Mouse (Mus musculus) kidney, embryonic 16.5 days (tissue): ENCODE measurements around the gene Plcb1. TPM values are rescaled to one million over a fixed set of nuclear protein-coding genes. Genes with fewer than 3 reads are reported as not detected.
A peak's percentile ranks its signal among the peaks of the same experiment; 100 is the strongest.

Experiments
- ATAC-seq: fragments of 200-750 bp; cut with Nextera tagmentation; 2 replicates; pipeline ENCODE4 v1.8.0; 2017; ENCODE audit warnings: moderate TSS enrichment; ENCODE audit not compliant: low FRiP score, low TSS enrichment
- H3K27ac ChIP-seq: fragments of 300-500 bp; sonication (generic); 2 replicates; pipeline ENCODE4 v1.5.1; 2014; ENCODE audit warnings: low read length
- H3K27me3 ChIP-seq: fragments of 300-500 bp; sonication (generic); 2 replicates; pipeline ENCODE4 v1.6.1; 2014; ENCODE audit warnings: low read length, control low read depth, mixed read lengths; ENCODE audit not compliant: insufficient read depth
- H3K36me3 ChIP-seq: fragments of 300-500 bp; sonication (generic); 2 replicates; pipeline ENCODE4 v1.6.1; 2014; ENCODE audit warnings: low read length, control low read depth, mixed read lengths; ENCODE audit not compliant: insufficient read depth
- H3K4me1 ChIP-seq: fragments of 300-500 bp; sonication (generic); 2 replicates; pipeline ENCODE4 v1.6.1; 2014; ENCODE audit warnings: low read length, control low read depth, mixed read lengths; ENCODE audit not compliant: insufficient read depth
- H3K4me2 ChIP-seq: fragments of 300-500 bp; sonication (generic); replicated peaks from 2 replicates; pipeline ENCODE4 v1.6.1; 2014; ENCODE audit warnings: low read depth, low read length
- H3K4me3 ChIP-seq: fragments of 300-500 bp; sonication (generic); 2 replicates; pipeline ENCODE4 v1.5.1; 2014; ENCODE audit warnings: mild to moderate bottlenecking, low read length
- H3K9ac ChIP-seq: fragments of 300-500 bp; sonication (generic); replicated peaks from 2 replicates; pipeline ENCODE4 v1.6.1; 2014; ENCODE audit warnings: low read length
- H3K9me3 ChIP-seq: fragments of 300-500 bp; sonication (generic); 2 replicates; pipeline ENCODE4 v1.6.1; 2016; ENCODE audit warnings: low read length, control low read depth
- WGBS: fragments of 180-500 bp; shearing (Covaris S2); extraction: QIAGEN DNeasy Blood & Tissue Kit; methylation state at CpG from one replicate; pipeline ENCODE4 v1.1.7; 2014; 5-methylcytosine and 5-hydroxymethylcytosine counted together
- polyA plus RNA-seq: library from polyadenylated mRNA; unstranded; fragments of >200 nt; fragmentation: Nextera tagmentation; extraction: Ambion mirVana; gene quantifications from 2 replicates; pipeline ENCODE4 v1.2.1, GENCODE M21; 2015

Gene Plcb1
- polyA plus RNA-seq, 1 experiment from 2014 or later = 20.3 TPM

- H3K9me3 ChIP-seq = no peaks in the 10 kb centered on the region
- H3K27ac ChIP-seq = no peak overlapping the region
- H3K9ac ChIP-seq = no peak overlapping the region
- H3K4me2 ChIP-seq = no peak overlapping the region
- H3K4me1 ChIP-seq = no peaks in the 10 kb centered on the region
- no peaks in the 10 kb centered on the region for H3K36me3 ChIP-seq
- H3K27me3 ChIP-seq = no peaks in the 10 kb centered on the region
- H3K4me3 ChIP-seq = no peak overlapping the region
- no peak for ATAC-seq
- 84% methylated on average over 4 of the region's 4 CpGs for WGBS
These were observed 629.3 kb downstream of the Plcb1 start for GRCm38 (mm10) chr2:135415137-135415536.

- H3K4me3 ChIP-seq = no peak overlapping the region
- 78% methylated on average over 5 of the region's 5 CpGs for WGBS
These were observed 633.4 kb downstream of the Plcb1 start for GRCm38 (mm10) chr2:135419301-135419700.

GRCm38 (mm10) chr2:135434947-135435515, 649.2 kb downstream of the Plcb1 start:
- Histone ChIP-seq H3K4me3 (no peak overlapping the region), H3K27me3 (no peaks in the 10 kb centered on the region), H3K9ac (no peak overlapping the region), H3K4me2 (no peak overlapping the region), H3K27ac (no peak overlapping the region), H3K36me3 (no peaks in the 10 kb centered on the region), H3K9me3 (no peaks in the 10 kb centered on the region), H3K4me1 (peaks cover 5% of the 10 kb centered on the region; the same call in 1 of the 2 replicates)
- 72% methylated on average over 5 of the region's 5 CpGs for WGBS
- ATAC-seq = no peak

More at GRCm38 (mm10) chr2:135419301-135419700, 633.4 kb downstream of the Plcb1 start:
- Histone ChIP-seq H3K9me3 (no peaks in the 10 kb centered on the region), H3K36me3 (no peaks in the 10 kb centered on the region), H3K4me2 (no peak overlapping the region), H3K27ac (no peak overlapping the region), H3K27me3 (no peaks in the 10 kb centered on the region), H3K9ac (no peak overlapping the region), H3K4me1 (no peaks in the 10 kb centered on the region)
- no peak for ATAC-seq

- H3K27ac ChIP-seq = no peak overlapping the region
- 87% methylated on average over 3 of the region's 3 CpGs for WGBS
- ATAC-seq = peak; percentile 69; the same call in 1 of the 2 replicates
These were observed 653.2 kb downstream of the Plcb1 start for GRCm38 (mm10) chr2:135439034-135439433.

GRCm38 (mm10) chr2:135439546-135440517, 654.0 kb downstream of the Plcb1 start:
- 7% methylated on average over 7 of the region's 7 CpGs for WGBS
- H3K9ac ChIP-seq = peak overlapping the region; percentile 24; the same call in 1 of the 2 replicates
- H3K4me3 ChIP-seq = peak overlapping the region; percentile 36
- peak overlapping the region; percentile 49 for H3K4me2 ChIP-seq
- H3K27me3 ChIP-seq = no peaks in the 10 kb centered on the region
- H3K9me3 ChIP-seq = no peaks in the 10 kb centered on the region
- ATAC-seq = peak; percentile 94
- H3K36me3 ChIP-seq = no peaks in the 10 kb centered on the region
- H3K27ac ChIP-seq = peak overlapping the region; percentile 76
- H3K4me1 ChIP-seq = peaks cover 6% of the 10 kb centered on the region; the same call in 1 of the 2 replicates

More at GRCm38 (mm10) chr2:135439034-135439433, 653.2 kb downstream of the Plcb1 start:
- Histone ChIP-seq H3K36me3 (no peaks in the 10 kb centered on the region), H3K4me1 (peaks cover 6% of the 10 kb centered on the region; the same call in 1 of the 2 replicates), H3K9me3 (no peaks in the 10 kb centered on the region), H3K27me3 (no peaks in the 10 kb centered on the region), H3K4me3 (no peak overlapping the region), H3K9ac (no peak overlapping the region), H3K4me2 (no peak overlapping the region)

- no peak for ATAC-seq
- Histone ChIP-seq H3K4me2 (no peak overlapping the region), H3K27me3 (no peaks in the 10 kb centered on the region), H3K4me1 (no peaks in the 10 kb centered on the region), H3K36me3 (no peaks in the 10 kb centered on the region), H3K9me3 (no peaks in the 10 kb centered on the region), H3K4me3 (no peak overlapping the region), H3K9ac (no peak overlapping the region), H3K27ac (no peak overlapping the region)
- 96% methylated on average over 1 of the region's 1 CpGs for WGBS
These were observed 667.7 kb downstream of the Plcb1 start for GRCm38 (mm10) chr2:135453581-135453980.

- H3K27me3 ChIP-seq = no peaks in the 10 kb centered on the region
- no peak overlapping the region for H3K4me3 ChIP-seq
- no peak overlapping the region for H3K27ac ChIP-seq
- H3K36me3 ChIP-seq = no peaks in the 10 kb centered on the region
- H3K4me2 ChIP-seq = no peak overlapping the region
- H3K9ac ChIP-seq = no peak overlapping the region
- H3K4me1 ChIP-seq = no peaks in the 10 kb centered on the region
- ATAC-seq = no peak
- 79% methylated on average over 2 of the region's 2 CpGs for WGBS
- no peaks in the 10 kb centered on the region for H3K9me3 ChIP-seq
These were observed 668.1 kb downstream of the Plcb1 start for GRCm38 (mm10) chr2:135454015-135454414.

- H3K27me3 ChIP-seq = no peaks in the 10 kb centered on the region
- H3K9me3 ChIP-seq = no peaks in the 10 kb centered on the region
- ATAC-seq = no peak
- WGBS = 38% methylated on average over 1 of the region's 1 CpGs
- H3K4me3 ChIP-seq = no peak overlapping the region
- H3K9ac ChIP-seq = no peak overlapping the region
- no peaks in the 10 kb centered on the region for H3K4me1 ChIP-seq
- H3K4me2 ChIP-seq = no peak overlapping the region
- no peaks in the 10 kb centered on the region for H3K36me3 ChIP-seq
- no peak overlapping the region for H3K27ac ChIP-seq
These were observed 668.6 kb downstream of the Plcb1 start for GRCm38 (mm10) chr2:135454455-135454854.

GRCm38 (mm10) chr2:135467895-135468294, 682.0 kb downstream of the Plcb1 start:
- ATAC-seq = 0 out of 2 replicates have a peak, but pooled peaks have one; percentile 12
- H3K27ac ChIP-seq = no peak overlapping the region
- WGBS = 61% methylated on average over 4 of the region's 4 CpGs
- H3K4me1 ChIP-seq = no peaks in the 10 kb centered on the region
- H3K4me3 ChIP-seq = no peak overlapping the region
- H3K27me3 ChIP-seq = no peaks in the 10 kb centered on the region
- H3K36me3 ChIP-seq = no peaks in the 10 kb centered on the region
- no peaks in the 10 kb centered on the region for H3K9me3 ChIP-seq
- no peak overlapping the region for H3K9ac ChIP-seq
- H3K4me2 ChIP-seq = no peak overlapping the region
